Mouse (Mus musculus): ENCODE measurements around the gene Hnrnpa1.
"Not testable (repeated sequence)": the region's sequence is repeated elsewhere in the genome, so short reads cannot be mapped to it uniquely, and the experiment has no call there.

Gene Hnrnpa1

DNA sequence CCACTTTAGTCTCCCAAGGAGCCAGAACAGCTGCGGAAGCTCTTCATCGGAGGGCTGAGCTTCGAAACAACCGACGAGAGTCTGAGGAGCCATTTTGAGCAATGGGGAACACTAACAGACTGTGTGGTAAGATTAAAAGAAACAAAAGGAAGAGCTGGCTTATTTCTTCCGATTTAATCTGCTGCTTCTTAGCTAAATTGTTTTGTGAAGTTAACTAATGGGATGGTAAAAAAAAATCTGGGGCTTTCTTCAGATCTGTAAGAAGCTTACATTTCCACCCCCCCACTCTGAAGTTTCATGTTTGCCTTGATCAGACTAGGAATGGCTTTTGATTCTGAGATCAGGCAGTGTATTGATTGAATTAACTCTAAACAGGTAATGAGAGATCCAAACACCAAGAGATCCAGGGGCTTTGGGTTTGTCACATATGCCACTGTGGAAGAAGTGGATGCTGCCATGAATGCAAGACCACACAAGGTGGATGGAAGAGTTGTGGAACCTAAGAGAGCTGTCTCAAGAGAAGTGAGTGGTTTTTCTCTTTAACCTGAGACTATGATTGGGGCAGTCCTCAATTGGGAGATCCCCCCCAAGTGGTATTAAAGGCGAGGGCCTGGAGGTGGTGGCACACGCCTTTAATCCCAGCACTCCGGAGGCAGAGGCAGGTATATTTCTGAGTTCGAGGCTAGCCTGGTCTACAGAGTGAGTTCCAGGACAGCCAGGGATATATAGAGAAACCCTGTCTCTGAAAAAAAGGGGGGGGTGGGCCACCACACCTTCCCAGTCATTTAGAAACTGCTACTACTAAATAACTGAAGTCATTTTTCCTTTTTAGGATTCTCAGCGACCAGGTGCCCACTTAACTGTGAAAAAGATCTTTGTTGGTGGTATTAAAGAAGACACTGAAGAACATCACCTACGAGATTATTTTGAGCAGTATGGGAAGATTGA lies 1.1 kb downstream of the Hnrnpa1 start:
- DNase-seq (ENCODE audit: low spot score): not testable (repeated sequence)

DNA sequence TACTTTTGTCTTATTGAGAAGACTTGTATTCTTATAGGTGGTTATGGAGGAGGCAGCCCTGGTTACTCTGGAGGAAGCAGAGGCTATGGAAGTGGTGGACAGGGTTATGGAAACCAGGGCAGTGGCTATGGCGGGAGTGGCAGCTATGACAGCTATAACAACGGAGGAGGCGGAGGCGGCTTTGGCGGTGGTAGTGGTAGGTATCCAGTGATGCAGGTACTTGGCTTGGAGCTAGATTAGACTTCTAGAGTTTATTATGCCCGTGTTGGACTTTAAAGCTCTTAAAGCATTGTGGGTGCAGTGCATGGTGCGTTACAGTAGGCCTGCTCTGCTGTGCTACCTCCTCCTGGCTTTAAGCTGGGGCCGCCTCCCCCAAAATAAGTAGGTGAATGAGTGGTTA lies 2.7 kb downstream of the Hnrnpa1 start:
- no peak for DNase-seq (ENCODE audit: low spot score)

DNA sequence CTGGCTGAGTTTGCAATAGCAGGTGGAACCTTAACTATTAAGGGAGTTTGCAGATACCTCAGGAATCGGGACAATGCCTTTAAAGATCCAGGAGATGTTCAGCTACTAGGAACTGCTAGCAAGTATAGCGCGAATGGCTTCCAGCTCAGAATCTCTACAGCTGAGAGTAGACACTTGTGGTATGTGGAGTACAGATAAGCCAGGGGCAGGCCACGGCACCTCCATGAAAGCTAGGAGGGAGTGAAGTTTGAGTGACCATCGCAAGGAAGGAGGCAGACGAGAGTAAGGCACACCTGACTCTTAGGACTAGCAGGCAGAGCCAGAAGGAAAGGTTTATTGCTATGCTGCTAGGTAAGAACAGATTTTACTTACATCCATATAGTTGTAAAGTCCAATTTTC lies 5.4 kb downstream of the Hnrnpa1 start:
- DNase-seq (ENCODE audit: low spot score): no peak

DNA sequence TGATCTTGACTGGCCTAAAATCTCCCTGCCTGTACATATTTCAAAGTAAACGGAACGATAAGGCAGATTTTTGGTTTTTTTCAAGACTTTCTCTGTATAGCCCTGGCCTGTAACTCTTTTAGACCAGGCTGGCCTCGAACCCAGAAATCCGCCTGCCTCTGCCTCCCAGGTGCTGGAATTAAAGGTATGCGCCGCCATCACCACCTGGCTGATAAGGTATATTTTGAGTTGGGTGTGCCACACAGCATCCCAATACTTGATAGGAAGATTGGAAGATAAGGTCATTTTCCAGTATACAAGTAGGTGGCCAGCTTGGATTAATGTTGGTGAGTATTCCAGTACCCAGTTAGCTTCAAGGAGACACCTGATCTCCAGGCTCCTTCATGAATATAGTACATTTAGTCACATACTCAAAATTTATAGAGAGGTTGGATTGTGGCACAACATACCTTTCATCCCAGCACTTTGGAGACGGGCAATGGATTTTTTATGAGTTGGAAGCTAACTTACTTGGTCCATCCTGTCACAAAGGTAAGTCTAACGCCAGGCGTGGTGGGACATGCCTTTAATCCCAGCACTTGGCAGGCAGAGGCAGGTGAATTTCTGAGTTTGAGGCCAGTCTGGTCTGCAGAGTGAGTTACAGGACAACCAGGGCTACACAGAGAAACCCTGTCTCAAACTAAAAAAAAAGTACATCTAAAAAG lies 7.0 kb downstream of the Hnrnpa1 start:
- DNase-seq (ENCODE audit: low spot score): no peak

DNA sequence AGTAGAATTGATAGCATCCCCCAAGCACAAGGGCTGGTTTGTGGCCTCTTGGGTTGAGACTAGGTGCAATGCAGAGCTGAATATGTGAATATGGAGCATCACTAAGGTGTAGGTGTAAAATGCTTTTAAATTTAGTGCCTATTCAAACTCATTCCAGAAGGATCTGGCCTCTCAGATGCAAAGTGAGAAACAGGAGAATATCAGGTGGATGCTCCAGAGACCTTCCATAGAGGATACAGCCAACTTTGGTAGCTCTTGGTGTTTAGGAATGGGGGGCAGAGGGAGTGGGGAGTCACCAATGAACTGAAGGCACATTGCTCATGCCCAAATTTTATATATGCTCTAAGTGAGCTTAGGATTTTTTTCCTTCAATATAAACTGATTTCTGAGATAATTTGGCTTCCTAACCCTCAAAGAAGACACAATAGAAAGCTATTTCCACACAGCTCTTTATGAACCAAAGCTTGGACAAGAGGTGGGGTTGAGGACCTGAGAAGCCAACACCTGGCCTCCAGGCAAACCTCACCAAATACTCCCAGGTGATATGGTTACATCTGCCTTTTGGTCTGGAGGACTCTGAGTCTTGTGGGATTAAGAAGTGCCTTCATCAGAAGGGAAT lies 7.7 kb downstream of the Hnrnpa1 start:
- DNase-seq (ENCODE audit: low spot score): no peak

DNA sequence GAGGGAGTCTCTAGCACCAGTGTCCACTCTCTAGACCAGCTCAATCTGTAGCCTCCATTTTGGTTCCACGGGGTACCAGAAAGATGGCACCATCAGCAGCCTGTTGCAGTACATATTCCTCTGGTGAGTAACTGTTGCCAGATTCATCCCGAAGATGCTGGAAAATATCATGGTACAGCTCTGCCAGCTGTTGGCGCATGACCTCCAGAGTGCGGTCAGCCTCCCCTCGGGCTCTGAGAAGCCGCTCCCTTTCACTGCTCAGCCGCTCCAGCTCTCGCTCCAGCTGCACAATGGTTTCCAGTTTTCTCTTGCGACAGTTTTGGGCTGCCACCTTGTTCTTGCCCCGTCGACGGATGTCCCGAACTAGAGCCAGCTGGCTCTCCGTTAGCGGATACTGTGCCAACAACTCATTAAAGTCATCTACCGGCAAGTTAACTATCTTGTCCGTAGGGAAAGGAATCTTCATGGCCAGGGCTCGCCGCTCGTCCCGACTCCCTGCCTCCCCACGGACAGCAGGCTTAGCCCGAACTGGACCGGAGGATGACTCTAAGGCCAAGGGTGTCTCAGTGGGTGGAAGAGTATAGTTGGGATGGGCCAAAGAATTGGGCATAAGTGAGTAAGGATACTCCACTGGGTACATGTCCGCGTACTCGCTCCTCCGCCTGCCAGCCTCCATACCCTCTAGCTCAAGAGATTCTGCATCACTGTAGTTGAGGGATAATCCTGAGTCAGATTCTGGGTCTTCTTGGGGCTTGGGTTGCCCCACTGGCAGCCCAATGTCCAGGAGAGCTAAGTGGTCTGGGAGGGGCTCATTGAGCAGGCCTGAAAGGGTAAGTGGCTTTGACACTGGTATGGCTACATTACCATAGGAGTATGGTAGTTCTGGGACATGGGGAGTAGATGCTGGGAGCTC lies 8.4 kb downstream of the Hnrnpa1 start:
- DNase-seq (ENCODE audit: low spot score): no peak

DNA sequence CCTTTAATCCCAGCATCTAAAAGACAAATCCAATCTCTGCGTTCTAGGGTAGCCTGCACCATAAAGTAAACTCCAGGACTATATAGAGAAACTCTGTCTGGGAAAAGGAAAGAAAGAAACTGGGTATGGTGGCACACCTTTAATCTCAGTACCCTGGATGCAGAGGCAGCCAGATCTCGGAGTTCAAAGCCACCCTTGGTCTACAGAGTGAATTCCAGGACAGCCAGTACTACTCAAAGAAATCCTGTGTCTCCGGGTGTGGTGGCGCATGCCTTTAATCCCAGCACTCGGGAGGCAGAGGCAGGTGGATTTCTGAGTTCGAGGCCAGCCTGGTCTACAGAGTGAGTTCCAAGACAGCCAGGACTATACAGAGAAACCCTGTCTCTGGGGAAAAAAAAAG lies 9.3 kb downstream of the Hnrnpa1 start:
- DNase-seq (ENCODE audit: low spot score): not testable (repeated sequence)

DNA sequence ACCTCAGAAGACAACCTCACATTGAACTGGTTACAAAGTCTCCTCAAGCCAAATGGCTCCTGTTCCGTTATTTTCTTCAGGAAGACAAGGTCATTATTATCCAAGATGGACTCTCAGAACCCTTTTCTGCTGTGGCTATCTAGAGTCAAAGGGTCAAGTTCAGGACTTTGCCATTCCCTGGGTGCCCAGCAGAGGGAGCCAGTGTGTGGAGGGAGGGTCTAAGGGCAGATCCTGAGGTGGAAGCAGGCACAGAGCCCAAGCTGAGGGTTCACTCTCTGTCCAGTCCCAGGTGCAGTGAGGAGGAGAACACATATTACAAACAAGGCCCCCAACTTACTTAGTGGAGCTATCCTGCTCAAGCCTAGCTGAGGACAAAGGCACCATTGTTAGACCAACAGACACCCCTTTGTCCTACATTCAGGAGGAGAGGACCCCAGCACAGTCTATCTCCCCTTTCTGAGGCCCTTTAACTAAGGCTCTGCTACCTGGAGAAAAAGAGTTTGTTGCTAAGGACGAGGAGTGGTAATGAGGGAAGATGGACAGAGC lies 10.0 kb downstream of the Hnrnpa1 start:
- DNase-seq (ENCODE audit: low spot score): peak; percentile 63

DNA sequence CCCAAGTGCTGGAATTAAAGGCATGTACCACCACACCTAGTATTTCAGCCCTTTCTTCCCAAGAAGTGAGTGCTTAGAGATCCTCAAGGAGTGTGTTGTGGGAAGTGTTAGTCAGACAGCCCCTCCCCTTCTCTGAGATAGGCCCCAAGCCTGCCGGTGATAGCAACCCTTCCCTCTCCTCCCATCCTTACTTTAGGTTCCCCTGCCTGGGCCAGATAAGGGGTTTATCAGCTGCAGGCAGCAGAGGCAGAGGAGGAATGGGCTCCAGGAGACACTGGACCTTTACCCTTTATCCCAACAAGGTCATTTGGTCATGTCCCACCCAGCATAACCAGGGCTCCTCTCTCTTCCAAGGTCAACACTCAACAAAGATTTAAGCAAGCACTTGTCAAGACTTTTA lies 11.4 kb downstream of the Hnrnpa1 start:
- DNase-seq (ENCODE audit: low spot score): no peak

DNA sequence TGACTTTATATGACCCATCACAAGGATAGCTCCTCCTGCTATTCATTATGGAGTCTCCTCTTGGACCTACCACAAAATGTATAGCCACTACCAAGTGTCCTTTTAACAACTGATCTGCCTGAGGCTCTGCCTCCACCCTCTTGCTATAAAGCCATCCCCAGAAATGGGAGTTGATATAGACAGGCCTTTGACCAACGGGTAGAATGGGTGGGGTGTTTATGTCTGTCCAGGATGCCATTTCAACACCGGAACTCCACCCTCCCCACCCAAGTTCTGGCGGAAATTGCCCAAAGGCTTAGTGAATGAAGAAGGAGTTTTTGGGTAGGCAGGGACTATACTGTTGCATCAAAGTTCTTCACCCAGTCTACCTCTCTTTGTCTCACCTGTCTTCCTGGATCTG lies 12.4 kb downstream of the Hnrnpa1 start:
- DNase-seq (ENCODE audit: low spot score): no peak

DNA sequence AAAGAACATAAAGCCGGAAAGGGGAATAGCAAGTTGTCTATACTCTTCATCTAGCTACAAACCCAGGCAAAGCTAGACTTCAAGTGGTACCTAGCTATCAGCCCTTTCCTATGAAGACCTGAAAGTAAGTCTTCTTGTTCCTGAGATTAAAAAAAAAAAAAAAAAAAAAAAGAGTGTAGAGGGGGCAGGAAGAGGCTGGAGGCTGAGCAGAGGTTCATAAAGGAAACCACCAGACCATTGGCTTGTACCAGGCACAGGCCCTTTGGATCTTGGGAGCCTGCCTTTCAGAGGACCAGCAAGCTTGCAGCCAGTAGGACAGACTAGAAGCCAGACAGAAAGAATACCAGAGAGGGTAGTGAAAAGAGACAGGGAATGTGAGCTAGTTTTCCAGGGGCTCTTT lies 13.1 kb downstream of the Hnrnpa1 start:
- no peak for DNase-seq (ENCODE audit: low spot score)

DNA sequence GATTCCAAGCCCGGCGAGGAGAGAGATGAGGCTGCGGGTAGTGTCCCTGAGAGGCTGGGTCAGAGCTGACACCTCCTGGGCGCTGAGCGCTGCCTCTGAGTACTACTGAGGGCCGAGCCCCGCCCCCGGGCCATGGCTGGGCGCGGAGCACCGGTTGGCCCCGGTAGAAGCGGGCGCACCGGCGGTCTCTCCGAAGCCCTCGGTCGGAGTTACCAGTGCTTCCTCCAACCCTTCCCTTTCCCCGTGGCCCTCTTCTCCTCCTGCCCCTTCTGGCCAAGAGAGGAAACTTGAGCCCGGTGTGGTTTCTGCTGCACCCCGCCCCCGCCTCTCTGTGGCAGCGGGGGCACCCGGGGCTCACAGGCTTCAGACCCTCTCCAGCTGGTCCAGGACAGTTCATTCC lies 14.9 kb downstream of the Hnrnpa1 start:
- DNase-seq (ENCODE audit: low spot score): no peak

DNA sequence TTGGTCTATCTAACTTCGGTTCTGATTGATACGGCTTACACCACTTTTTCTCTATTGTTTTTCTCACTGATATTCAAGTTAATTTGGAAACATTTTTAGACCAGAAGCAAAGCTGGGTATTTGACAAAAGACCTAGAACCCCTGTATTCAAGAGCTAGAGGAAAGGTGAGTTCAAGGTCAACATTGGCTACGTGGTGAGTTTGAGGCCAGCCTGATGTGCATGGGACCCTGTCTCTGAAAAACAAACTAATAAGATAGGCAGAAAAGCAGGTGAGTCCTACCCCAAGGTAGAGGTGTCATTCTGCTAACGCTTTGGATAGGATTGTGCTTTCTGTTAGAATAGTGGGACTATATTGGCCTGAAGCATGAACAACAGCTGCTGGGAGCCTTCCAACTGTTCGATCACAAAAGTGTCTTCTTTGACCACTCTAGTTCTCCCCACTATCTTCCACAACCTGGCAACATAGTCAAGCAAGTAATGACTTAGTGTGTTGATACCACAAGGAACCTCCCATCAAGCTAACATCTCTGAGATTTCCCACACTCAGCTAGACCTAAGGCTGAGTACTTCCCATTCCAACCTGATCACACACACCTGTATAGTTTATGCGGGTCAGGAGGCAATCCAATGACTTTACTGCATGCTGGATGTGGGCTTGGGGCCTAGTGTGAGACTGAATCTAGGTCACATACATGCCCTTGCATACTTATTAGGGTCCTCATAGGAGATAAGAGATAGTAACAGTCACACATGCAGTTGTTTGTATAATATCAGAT lies 16.2 kb downstream of the Hnrnpa1 start:
- DNase-seq (ENCODE audit: low spot score): no peak

DNA sequence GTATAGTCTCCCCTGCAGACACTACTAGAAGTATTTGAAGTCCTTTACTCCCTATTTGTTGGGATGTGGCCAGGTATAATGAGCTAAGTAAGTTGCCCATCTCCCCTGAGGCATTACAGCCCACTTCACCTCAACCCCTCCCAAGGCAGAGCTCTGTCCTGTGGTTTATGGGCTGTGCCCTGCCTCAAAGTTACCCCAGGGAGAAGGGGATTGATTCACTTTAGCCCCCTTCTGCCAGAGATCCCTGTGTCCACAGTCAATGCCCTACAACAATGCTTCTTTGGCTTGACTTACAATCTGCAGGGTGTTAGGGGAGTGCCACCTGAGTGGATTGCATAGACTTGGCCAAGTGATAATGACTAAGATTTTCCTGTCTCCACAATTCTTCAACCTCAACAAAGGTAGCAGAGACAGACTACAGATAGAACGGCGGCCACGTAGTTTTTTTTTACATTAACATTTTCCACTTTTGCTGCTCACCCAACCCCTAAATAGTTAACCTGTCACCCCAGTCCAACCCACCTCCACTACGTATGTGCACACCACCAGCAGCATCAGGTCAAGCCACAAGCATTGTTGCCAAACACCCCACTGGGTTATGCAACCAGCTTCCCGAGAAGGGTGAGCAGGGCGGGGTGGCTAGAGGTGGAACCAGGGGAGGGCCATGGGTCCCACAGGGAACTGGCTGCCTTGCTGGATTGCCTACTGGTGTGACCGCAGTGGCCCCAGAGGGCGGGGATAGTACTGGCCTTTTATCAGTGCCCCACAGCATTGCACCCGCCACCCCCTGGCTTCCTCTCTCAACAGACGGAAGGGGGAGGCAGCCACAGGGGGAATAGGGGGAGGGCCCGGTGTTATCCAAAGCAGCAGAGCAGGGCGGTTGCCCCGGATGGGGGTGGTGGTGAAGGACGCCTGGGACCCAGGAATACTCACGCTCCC lies 17.8 kb downstream of the Hnrnpa1 start, which contains the start of gene Nfe2:
Gene Nfe2 (minus strand): TSS at position 614 of the 939 bp plus-strand sequence.
- DNase-seq (ENCODE audit: low spot score): peak; percentile 14

DNA sequence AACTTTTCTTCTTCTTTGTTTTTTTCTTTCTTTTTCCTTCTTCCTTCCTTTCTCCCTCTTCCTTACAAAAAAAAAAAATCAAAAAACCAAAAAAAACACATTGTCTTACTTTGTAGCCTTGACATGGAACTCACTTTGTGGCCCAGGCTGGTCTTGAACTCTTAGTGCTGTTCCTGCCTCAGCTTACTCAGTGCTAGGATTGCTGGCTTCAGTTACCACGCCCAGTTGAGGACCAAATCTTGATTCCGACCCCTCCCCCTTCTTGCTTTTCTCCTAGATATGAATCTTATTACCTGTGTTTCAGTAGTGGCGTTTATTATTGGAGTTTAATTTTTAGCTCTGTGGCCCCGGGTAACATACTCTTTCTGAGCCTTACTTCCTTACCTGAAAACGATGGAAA lies 18.9 kb downstream of the Hnrnpa1 start:
- no peak for DNase-seq (ENCODE audit: low spot score)

DNA sequence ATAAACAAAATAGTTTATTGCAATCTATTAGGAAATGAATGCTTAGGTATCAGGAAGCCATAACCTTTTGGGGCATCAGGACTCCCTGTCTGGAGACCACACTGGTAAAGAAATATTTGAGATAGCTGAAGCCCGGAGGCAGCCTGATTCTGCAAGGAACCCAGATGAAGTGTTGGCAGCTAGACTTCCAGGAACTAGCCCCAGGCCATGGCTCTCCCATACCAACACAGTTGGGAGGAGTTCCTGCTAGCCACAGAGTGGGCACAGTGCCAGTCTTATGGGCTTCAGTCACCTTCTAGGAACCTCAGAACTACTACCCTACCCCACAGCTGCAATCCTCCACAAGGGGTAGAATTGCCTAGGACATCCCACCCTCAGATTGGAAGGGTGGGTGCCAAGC lies 19.8 kb downstream of the Hnrnpa1 start:
- no peak for DNase-seq (ENCODE audit: low spot score)

DNA sequence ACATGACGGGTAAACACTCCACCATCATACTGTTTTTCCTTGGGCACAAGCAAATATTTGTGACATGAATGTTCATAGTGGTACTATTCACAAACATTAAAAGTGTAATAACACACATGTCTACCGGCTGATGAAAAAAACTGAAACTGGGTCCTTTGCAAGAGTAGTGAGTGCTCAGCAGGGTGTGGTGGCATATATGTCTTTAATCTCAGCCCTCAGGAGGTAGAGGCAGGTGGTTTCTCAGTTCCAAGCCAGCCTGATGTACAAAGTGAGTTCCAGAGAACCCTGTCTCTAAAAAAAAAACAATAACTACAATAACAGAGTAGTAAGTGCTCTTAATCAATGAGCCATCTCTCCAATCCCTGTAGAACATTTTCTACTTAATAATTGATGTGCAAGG lies 24.6 kb downstream of the Hnrnpa1 start:
- DNase-seq (ENCODE audit: low spot score): no peak

DNA sequence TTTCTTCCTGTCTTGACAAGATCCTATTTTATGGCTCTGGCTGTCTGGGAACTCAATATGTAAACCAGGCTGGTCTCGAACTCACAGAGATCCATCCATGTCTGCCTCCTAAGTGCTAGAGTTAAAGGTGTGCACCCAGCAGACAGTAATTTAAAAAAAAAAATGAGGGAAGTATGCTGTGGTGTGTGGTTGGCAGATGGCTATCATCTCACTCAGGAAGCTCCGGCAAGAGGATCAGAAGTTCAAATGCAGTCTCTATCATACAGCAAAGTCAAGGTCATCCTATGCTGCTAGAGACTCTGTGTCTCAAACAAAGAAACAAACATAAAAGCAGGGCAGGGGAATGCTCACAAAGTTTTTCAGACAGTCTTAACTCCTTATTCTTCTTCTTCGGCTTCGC lies 28.7 kb downstream of the Hnrnpa1 start:
- DNase-seq (ENCODE audit: low spot score): no peak

Data from ovary, postnatal 14 days (tissue).